ENCODE assay signal across 22 mouse cellular contexts in the genomic region with DNA sequence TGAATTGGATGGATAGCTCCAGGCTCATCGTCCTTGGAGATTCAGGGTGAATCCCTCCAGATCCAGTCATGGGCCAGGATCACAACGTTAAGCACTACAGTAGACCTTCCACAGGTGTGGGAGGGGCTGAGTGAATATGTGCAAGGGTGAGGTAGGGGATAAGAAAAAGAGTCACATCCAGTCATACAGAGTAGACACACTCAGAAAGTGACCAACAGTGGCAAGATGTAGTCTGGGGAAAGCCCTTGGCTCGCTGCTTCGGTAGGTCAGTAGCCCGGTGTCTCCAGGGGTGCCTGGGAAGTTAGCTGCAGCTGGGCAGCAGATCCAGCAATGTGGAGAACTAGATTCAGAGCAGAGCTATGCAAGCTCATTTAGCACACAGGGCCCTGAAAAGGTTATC.
DNase-seq lines count a peak whose midpoint lies in the region; ATAC-seq and TF ChIP-seq lines count a peak whose summit lies in the region.
"Had no signal": no experiment of that assay in that cellular context is flagged by ENCODE, and none has a peak within 500 bp of the region (broad histone marks: within the 10 kb centered on the region; RNA-seq: fewer than 3 reads in every experiment).

No protein-coding gene starts in this region.

- WGBS in midbrain, embryonic 11.5 days: 76% methylated on average over 5 of the region's 5 CpGs
- WGBS in midbrain, embryonic 10.5 days: 82% methylated on average over 5 of the region's 5 CpGs
- 75% methylated on average over 5 of the region's 5 CpGs for WGBS in midbrain, embryonic 16.5 days

- H3K4me1 ChIP-seq in midbrain, embryonic 11.5 days (ENCODE audit: control insufficient read depth, insufficient read depth, low read length): no peaks in the 10 kb centered on the region
- peaks cover 11% of the 10 kb centered on the region for H3K4me1 ChIP-seq in midbrain, embryonic 10.5 days
- peaks cover 14% of the 10 kb centered on the region for H3K4me1 ChIP-seq in midbrain, embryonic 16.5 days (ENCODE audit: control insufficient read depth, insufficient read depth, low read length)

- no peak for DNase-seq in gastrocnemius, adult 2 months
- DNase-seq in gastrocnemius, adult 8-10 months (ENCODE audit: low spot score in 2 of 2): no peak
- peak; percentile 81 for DNase-seq in midbrain, embryonic 11.5 days (ENCODE audit: low spot score, missing footprints)
- no peak for DNase-seq in midbrain, embryonic 10.5 days (ENCODE audit: low spot score)
- no peak for DNase-seq in ovary, postnatal 36 days (ENCODE audit: low spot score)
- no peak for DNase-seq in adrenal gland, postnatal 10 days
- DNase-seq: cerebellum, adult 11 months; cerebellum, adult 9-10 months; cerebellum, postnatal 36 days; gastrocnemius, postnatal 25 days; heart, postnatal 14 days; kidney, postnatal 14 days; liver; lung, adult 2 months; right cerebral cortex, postnatal 14 days; thymus, postnatal 14 days had no signal

- intact Hi-C loops in gastrocnemius, adult 2 months (cut with DNase I): no loop called here

- TF ChIP-seq CTCF in gastrocnemius, adult 2 months (IDR thresholded peaks at IDR 0.05): no peak

- ATAC-seq in midbrain, embryonic 11.5 days (ENCODE audit: low FRiP score): no peak
- ATAC-seq in midbrain, embryonic 16.5 days: no peak
- ATAC-seq: intestine, postnatal 0 days; Patski had no signal

- H3K4me2 ChIP-seq in midbrain, embryonic 11.5 days: no peak overlapping the region
- no peak overlapping the region for H3K4me2 ChIP-seq in midbrain, embryonic 16.5 days (ENCODE audit: low read length)
- H3K4me2 ChIP-seq: hindbrain, embryonic 12.5 days had no signal

- peak overlapping the region; percentile 68 for H3K27ac ChIP-seq in gastrocnemius, adult 2 months
- no peak overlapping the region for H3K27ac ChIP-seq in midbrain, embryonic 11.5 days (ENCODE audit: low read depth, low read length)
- no peak overlapping the region for H3K27ac ChIP-seq in midbrain, embryonic 10.5 days (replicated peaks)
- H3K27ac ChIP-seq in midbrain, embryonic 16.5 days (ENCODE audit: low read length): peak overlapping the region; percentile 93
- H3K27ac ChIP-seq: hindbrain, embryonic 12.5 days; liver, embryonic 14.5 days; macrophage had no signal

- no peaks in the 10 kb centered on the region; the same call in 1 of the 2 replicates for H3K27me3 ChIP-seq in midbrain, embryonic 11.5 days (ENCODE audit: control insufficient read depth, insufficient read depth, low read length)
- H3K27me3 ChIP-seq in midbrain, embryonic 10.5 days (ENCODE audit: low read depth, poor library complexity, severe bottlenecking): peaks cover 34% of the 10 kb centered on the region
- H3K27me3 ChIP-seq in midbrain, embryonic 16.5 days (ENCODE audit: control insufficient read depth, insufficient read depth, low read depth, low read length): no peaks in the 10 kb centered on the region
- H3K27me3 ChIP-seq: hindbrain, embryonic 12.5 days; Patski had no signal

- no peaks in the 10 kb centered on the region for H3K9me3 ChIP-seq in midbrain, embryonic 11.5 days (ENCODE audit: control insufficient read depth, low read length)
- H3K9me3 ChIP-seq in midbrain, embryonic 10.5 days (replicated peaks): no peaks in the 10 kb centered on the region
- no peaks in the 10 kb centered on the region for H3K9me3 ChIP-seq in midbrain, embryonic 16.5 days (replicated peaks; ENCODE audit: control insufficient read depth, low read length, poor library complexity, severe bottlenecking)
- H3K9me3 ChIP-seq: hindbrain, embryonic 12.5 days had no signal

- no peak overlapping the region for H3K9ac ChIP-seq in midbrain, embryonic 11.5 days (ENCODE audit: low read length)
- H3K9ac ChIP-seq in midbrain, embryonic 16.5 days (ENCODE audit: low read depth, low read length): no peak overlapping the region
- H3K9ac ChIP-seq: hindbrain, embryonic 12.5 days; liver, embryonic 14.5 days had no signal

- no peaks in the 10 kb centered on the region for H3K36me3 ChIP-seq in midbrain, embryonic 11.5 days (ENCODE audit: control insufficient read depth, insufficient read depth, low read length)
- H3K36me3 ChIP-seq in midbrain, embryonic 10.5 days: no peaks in the 10 kb centered on the region
- H3K36me3 ChIP-seq in midbrain, embryonic 16.5 days (ENCODE audit: control insufficient read depth, insufficient read depth, low read length): no peaks in the 10 kb centered on the region
- H3K36me3 ChIP-seq: hindbrain, embryonic 12.5 days had no signal

- H3K4me3 ChIP-seq in gastrocnemius, adult 2 months: no peak overlapping the region
- H3K4me3 ChIP-seq in midbrain, embryonic 11.5 days (ENCODE audit: low read depth, low read length): no peak overlapping the region
- no peak overlapping the region for H3K4me3 ChIP-seq in midbrain, embryonic 10.5 days
- H3K4me3 ChIP-seq in midbrain, embryonic 16.5 days (ENCODE audit: low read depth, low read length): no peak overlapping the region
- H3K4me3 ChIP-seq: hindbrain, embryonic 12.5 days had no signal

Comparison
In these comparisons a context has a peak if more than half of its experiments do, and no peak if none do; other contexts are left out.
1. H3K27ac ChIP-seq: peak in gastrocnemius, adult 2 months (single experiment) and midbrain, embryonic 16.5 days (single experiment); none in midbrain, embryonic 11.5 days (single experiment) and midbrain, embryonic 10.5 days (single experiment).